Mouse (Mus musculus): Measurements from ENCODE around the gene Pygo2. TPM values are rescaled to one million over a fixed set of nuclear protein-coding genes. Genes with fewer than 3 reads are reported as not detected.

Gene Pygo2
- polyA plus RNA-seq, 1 experiment from 2014 or later, result 24.8 TPM

DNA sequence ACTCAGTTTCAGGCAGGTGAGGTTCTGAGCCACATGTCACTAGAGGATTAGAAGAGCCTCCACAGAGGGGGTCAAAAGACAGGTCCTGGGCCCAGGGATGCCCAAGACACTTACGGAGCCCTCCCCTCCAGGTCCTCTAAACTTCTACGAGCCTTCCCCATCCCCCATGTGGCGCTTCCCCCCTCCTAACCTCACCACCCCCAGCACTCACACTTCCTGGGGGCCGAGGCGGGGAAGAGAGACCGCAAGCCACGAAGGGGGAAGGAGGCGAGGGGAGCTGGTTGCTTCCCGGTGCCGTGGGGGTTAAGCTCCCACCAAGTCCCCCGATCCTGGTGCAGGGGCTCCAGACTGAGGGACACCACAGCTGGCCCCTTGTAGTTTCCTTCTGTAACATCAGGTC is 44.6 kb upstream of the Pygo2 start:
- no peaks in the 10 kb centered on the region for H3K27me3 ChIP-seq (replicated peaks; ENCODE audit: control insufficient read depth, insufficient read depth, low read length)
- ATAC-seq, result no peak
- no peak overlapping the region for H3K4me2 ChIP-seq (ENCODE audit: low read depth, low read length)
- peaks cover 49% of the 10 kb centered on the region for H3K4me1 ChIP-seq (ENCODE audit: control insufficient read depth, insufficient read depth, low read length)
- H3K4me3 ChIP-seq (ENCODE audit: low read length), result no peak overlapping the region
- H3K36me3 ChIP-seq (ENCODE audit: control insufficient read depth, insufficient read depth, low read length), result peaks cover 4% of the 10 kb centered on the region; the same call in 1 of the 2 replicates
- H3K9me3 ChIP-seq (ENCODE audit: control insufficient read depth, low read length), result no peaks in the 10 kb centered on the region
- H3K9ac ChIP-seq (ENCODE audit: low read depth, low read length), result peak overlapping the region; percentile 42; the same call in 1 of the 2 replicates
- WGBS, result 57% methylated on average over 11 of the region's 11 CpGs
- no peak overlapping the region for H3K27ac ChIP-seq (ENCODE audit: low read length)

GRCm38 (mm10) chr3:89386438-89387420 is 43.3 kb upstream of the Pygo2 start:
- no peak for ATAC-seq
- 54% methylated on average over 17 of the region's 17 CpGs for WGBS
- H3K4me3 ChIP-seq (ENCODE audit: low read length), result peak overlapping the region; percentile 38
- 0 out of 2 replicates have a peak, but pooled peaks cover 2% of the 10 kb centered on the region for H3K36me3 ChIP-seq (ENCODE audit: control insufficient read depth, insufficient read depth, low read length)
- H3K27me3 ChIP-seq (replicated peaks; ENCODE audit: control insufficient read depth, insufficient read depth, low read length), result no peaks in the 10 kb centered on the region
- H3K4me2 ChIP-seq (ENCODE audit: low read depth, low read length), result peak overlapping the region; percentile 59
- no peaks in the 10 kb centered on the region for H3K9me3 ChIP-seq (ENCODE audit: control insufficient read depth, low read length)
- H3K4me1 ChIP-seq (ENCODE audit: control insufficient read depth, insufficient read depth, low read length), result peaks cover 61% of the 10 kb centered on the region
- H3K9ac ChIP-seq (ENCODE audit: low read depth, low read length), result peak overlapping the region; percentile 57
- H3K27ac ChIP-seq (ENCODE audit: low read length), result peak overlapping the region; percentile 90

- ATAC-seq, result no peak
- Histone ChIP-seq H3K9me3 (ENCODE audit: control insufficient read depth, low read length) (no peaks in the 10 kb centered on the region), H3K4me3 (ENCODE audit: low read length) (peak overlapping the region; percentile 38), H3K9ac (ENCODE audit: low read depth, low read length) (peak overlapping the region; percentile 57), H3K4me2 (ENCODE audit: low read depth, low read length) (peak overlapping the region; percentile 59), H3K4me1 (ENCODE audit: control insufficient read depth, insufficient read depth, low read length) (peaks cover 61% of the 10 kb centered on the region), H3K27ac (ENCODE audit: low read length) (peak overlapping the region; percentile 90), H3K36me3 (ENCODE audit: control insufficient read depth, insufficient read depth, low read length) (0 out of 2 replicates have a peak, but pooled peaks cover 2% of the 10 kb centered on the region), H3K27me3 (replicated peaks; ENCODE audit: control insufficient read depth, insufficient read depth, low read length) (no peaks in the 10 kb centered on the region)
- 67% methylated on average over 11 of the region's 11 CpGs for WGBS
These were observed 42.4 kb upstream of the Pygo2 start for GRCm38 (mm10) chr3:89387632-89388031.

GRCm38 (mm10) chr3:89388134-89388881 is 41.7 kb upstream of the Pygo2 start:
- Histone ChIP-seq H3K27ac (ENCODE audit: low read length) (peak overlapping the region; percentile 99), H3K4me2 (ENCODE audit: low read depth, low read length) (peak overlapping the region; percentile 59), H3K9ac (ENCODE audit: low read depth, low read length) (peak overlapping the region; percentile 57; the same call in 1 of the 2 replicates), H3K27me3 (replicated peaks; ENCODE audit: control insufficient read depth, insufficient read depth, low read length) (no peaks in the 10 kb centered on the region), H3K4me3 (ENCODE audit: low read length) (peak overlapping the region; percentile 38), H3K4me1 (ENCODE audit: control insufficient read depth, insufficient read depth, low read length) (peaks cover 61% of the 10 kb centered on the region), H3K9me3 (ENCODE audit: control insufficient read depth, low read length) (no peaks in the 10 kb centered on the region), H3K36me3 (ENCODE audit: control insufficient read depth, insufficient read depth, low read length) (0 out of 2 replicates have a peak, but pooled peaks cover 2% of the 10 kb centered on the region)
- ATAC-seq, result peak; percentile 85
- 49% methylated on average over 11 of the region's 11 CpGs for WGBS

GRCm38 (mm10) chr3:89388901-89389740 is 40.9 kb upstream of the Pygo2 start:
- Histone ChIP-seq H3K4me1 (ENCODE audit: control insufficient read depth, insufficient read depth, low read length) (peaks cover 58% of the 10 kb centered on the region), H3K4me3 (ENCODE audit: low read length) (peak overlapping the region; percentile 77; the same call in 1 of the 2 replicates), H3K9me3 (ENCODE audit: control insufficient read depth, low read length) (no peaks in the 10 kb centered on the region), H3K27ac (ENCODE audit: low read length) (peak overlapping the region; percentile 99), H3K36me3 (ENCODE audit: control insufficient read depth, insufficient read depth, low read length) (0 out of 2 replicates have a peak, but pooled peaks cover 1% of the 10 kb centered on the region), H3K27me3 (replicated peaks; ENCODE audit: control insufficient read depth, insufficient read depth, low read length) (no peaks in the 10 kb centered on the region), H3K4me2 (ENCODE audit: low read depth, low read length) (peak overlapping the region; percentile 40), H3K9ac (ENCODE audit: low read depth, low read length) (peak overlapping the region; percentile 85; the same call in 1 of the 2 replicates)
- WGBS, result 41% methylated on average over 6 of the region's 6 CpGs
- ATAC-seq, result peak; percentile 41

DNA sequence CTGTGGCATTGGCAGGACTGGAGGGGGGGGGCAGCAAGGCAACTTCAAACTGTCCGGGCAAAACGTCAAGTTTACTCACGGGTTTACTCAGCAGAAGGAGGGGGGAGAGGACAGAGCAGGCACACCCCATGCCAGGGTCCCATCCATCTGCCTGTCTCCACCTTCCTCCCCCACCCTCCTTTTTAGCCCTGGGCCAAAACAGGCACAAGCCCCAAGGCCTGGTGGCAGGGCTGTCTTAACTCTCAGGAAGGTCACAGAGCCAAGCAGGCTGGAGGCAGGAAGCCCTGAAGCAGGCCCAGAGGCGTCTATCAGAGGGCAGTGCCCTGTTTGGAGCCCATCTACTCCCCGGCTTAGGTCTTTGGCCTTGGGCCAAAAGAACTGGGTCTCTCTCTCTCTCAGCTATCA is 39.9 kb upstream of the Pygo2 start:
- Histone ChIP-seq H3K4me2 (ENCODE audit: low read depth, low read length) (peak overlapping the region; percentile 94), H3K9me3 (ENCODE audit: control insufficient read depth, low read length) (no peaks in the 10 kb centered on the region), H3K4me3 (ENCODE audit: low read length) (peak overlapping the region; percentile 77), H3K27ac (ENCODE audit: low read length) (peak overlapping the region; percentile 99), H3K9ac (ENCODE audit: low read depth, low read length) (peak overlapping the region; percentile 85), H3K36me3 (ENCODE audit: control insufficient read depth, insufficient read depth, low read length) (no peaks in the 10 kb centered on the region), H3K27me3 (replicated peaks; ENCODE audit: control insufficient read depth, insufficient read depth, low read length) (no peaks in the 10 kb centered on the region), H3K4me1 (ENCODE audit: control insufficient read depth, insufficient read depth, low read length) (peaks cover 50% of the 10 kb centered on the region)
- WGBS, result 30% methylated on average over 5 of the region's 5 CpGs
- ATAC-seq, result no peak

DNA sequence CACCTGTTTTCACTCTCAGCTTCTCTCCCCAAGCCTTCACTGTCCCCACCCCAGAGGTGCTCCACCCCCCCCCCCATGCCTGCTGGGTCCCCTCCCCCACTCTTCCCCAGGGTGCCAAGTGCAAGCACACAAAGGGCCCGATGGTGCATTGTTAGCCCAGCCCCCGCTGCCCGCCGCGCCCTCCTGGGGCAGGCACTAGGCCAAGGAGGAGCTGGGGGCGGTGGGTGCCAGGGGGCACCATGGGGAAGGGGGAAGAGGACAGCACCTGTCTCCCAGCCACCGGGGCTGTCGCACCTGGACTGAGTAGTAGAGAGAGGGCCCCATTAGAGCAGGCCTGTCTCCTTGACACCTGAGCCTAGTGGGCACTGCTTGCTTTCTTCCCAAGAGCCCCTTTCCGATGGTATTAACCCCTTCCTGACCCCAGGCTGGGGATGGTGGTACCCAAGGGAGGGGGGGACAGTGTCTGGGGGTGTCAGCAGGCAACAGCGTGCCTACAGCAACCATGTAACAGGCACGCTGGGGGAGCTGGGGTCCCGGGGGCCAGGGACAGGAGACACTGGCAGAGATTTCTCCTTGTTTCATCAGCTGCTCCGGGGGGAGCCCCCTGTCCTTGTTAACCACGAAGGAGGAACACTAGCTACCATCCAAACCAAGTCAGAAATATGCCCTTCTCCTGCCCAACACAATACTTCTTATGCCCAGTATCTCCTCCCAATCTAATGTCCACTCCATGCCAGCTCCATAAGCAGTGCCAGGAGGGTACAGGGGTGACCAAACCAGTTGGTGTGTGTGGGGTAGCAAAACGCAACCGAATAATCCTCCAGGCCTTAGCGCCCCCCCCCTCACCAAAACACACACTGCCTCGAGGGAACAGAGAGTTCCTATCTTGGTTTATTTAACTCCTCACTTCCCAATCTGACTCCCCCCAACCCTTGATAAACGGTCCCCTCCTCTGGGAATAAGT is 39.0 kb upstream of the Pygo2 start:
- Histone ChIP-seq H3K4me1 (ENCODE audit: control insufficient read depth, insufficient read depth, low read length) (peaks cover 52% of the 10 kb centered on the region), H3K36me3 (ENCODE audit: control insufficient read depth, insufficient read depth, low read length) (no peaks in the 10 kb centered on the region), H3K9me3 (ENCODE audit: control insufficient read depth, low read length) (no peaks in the 10 kb centered on the region), H3K27me3 (replicated peaks; ENCODE audit: control insufficient read depth, insufficient read depth, low read length) (no peaks in the 10 kb centered on the region), H3K27ac (ENCODE audit: low read length) (peak overlapping the region; percentile 99), H3K4me2 (ENCODE audit: low read depth, low read length) (peak overlapping the region; percentile 94), H3K9ac (ENCODE audit: low read depth, low read length) (peak overlapping the region; percentile 85), H3K4me3 (ENCODE audit: low read length) (peak overlapping the region; percentile 77)
- 12% methylated on average over 19 of the region's 19 CpGs for WGBS
- ATAC-seq, result no peak

Measured in intestine, embryonic 16.5 days (tissue).